In genomic region chr17:74673251-74673650, GRCm38 (mm10) we compare ENCODE assay signal across 9 mouse cellular contexts. TPM values are rescaled to one million over a fixed set of nuclear protein-coding genes. Genes with fewer than 3 reads are reported as not detected.
DNase-seq lines count a peak whose midpoint lies in the region; ATAC-seq lines count a peak whose summit lies in the region.
"Had no signal": no experiment of that assay in that cellular context is flagged by ENCODE, and none has a peak within 500 bp of the region (broad histone marks: within the 10 kb centered on the region; RNA-seq: fewer than 3 reads in every experiment).

No protein-coding gene starts in this region.

- no peak overlapping the region for H3K4me2 ChIP-seq in limb, embryonic 11.5 days (ENCODE audit: low read depth, severe bottlenecking)

- H3K27ac ChIP-seq in limb, embryonic 11.5 days (replicated peaks; ENCODE audit: low read depth, low read length) = no peak overlapping the region
- H3K27ac ChIP-seq in limb, embryonic 10.5 days = no peak overlapping the region
- H3K27ac ChIP-seq: macrophage had no signal

- DNase-seq in cerebellum, adult 8-10 months = peak; percentile 15
- DNase-seq in cerebellum, adult 11-12 months = no peak
- DNase-seq in limb, embryonic 11.5 days (ENCODE audit: low spot score) = peak; percentile 37
- no peak for DNase-seq in limb, embryonic 10.5 days (ENCODE audit: low spot score)
- peak; percentile 56 for DNase-seq in MN1 (ENCODE audit: low spot score)
- DNase-seq in forelimb bud, embryonic 11.5 days (ENCODE audit: low read depth, low spot score) = peak; percentile 45
- DNase-seq in gastrocnemius, postnatal 4 days (ENCODE audit: low spot score in 2 of 2) = no peak

- H3K4me3 ChIP-seq in limb, embryonic 11.5 days (ENCODE audit: low read depth, low read length) = no peak overlapping the region
- H3K4me3 ChIP-seq in limb, embryonic 10.5 days = no peak overlapping the region

- ATAC-seq in limb, embryonic 11.5 days (ENCODE audit: insufficient number of reproducible peaks, low FRiP score, low TSS enrichment, low read depth) = no peak
- ATAC-seq in monocyte, adult 5-6 weeks (replicated peaks; ENCODE audit: insufficient number of reproducible peaks, low FRiP score, low TSS enrichment, poor library complexity, severe bottlenecking) = 0 out of 2 replicates have a peak, but pooled peaks have one; percentile 53

- no peaks in the 10 kb centered on the region for H3K27me3 ChIP-seq in limb, embryonic 11.5 days (ENCODE audit: control insufficient read depth, insufficient read depth, low read length)
- no peaks in the 10 kb centered on the region for H3K27me3 ChIP-seq in limb, embryonic 10.5 days (ENCODE audit: low read depth, poor library complexity, severe bottlenecking)

- H3K9ac ChIP-seq in limb, embryonic 11.5 days (ENCODE audit: low read length) = no peak overlapping the region

- H3K4me1 ChIP-seq in limb, embryonic 11.5 days (ENCODE audit: control insufficient read depth, insufficient read depth, low read length) = no peaks in the 10 kb centered on the region
- no peaks in the 10 kb centered on the region for H3K4me1 ChIP-seq in limb, embryonic 10.5 days

- peaks cover 19% of the 10 kb centered on the region for H3K36me3 ChIP-seq in limb, embryonic 11.5 days (ENCODE audit: control insufficient read depth, insufficient read depth, low read length)
- H3K36me3 ChIP-seq in limb, embryonic 10.5 days = peaks cover 91% of the 10 kb centered on the region

- no peaks in the 10 kb centered on the region for H3K9me3 ChIP-seq in limb, embryonic 11.5 days (ENCODE audit: control insufficient read depth, low read length)
- H3K9me3 ChIP-seq in limb, embryonic 10.5 days (replicated peaks) = no peaks in the 10 kb centered on the region

RNA-seq across cellular contexts. Expression of gene Ttc27, which starts 44.3 kb away (rescaled TPM):
- 29.6 and 31.0 TPM in 2 replicates for polyA plus RNA-seq in limb, embryonic 11.5 days (2014; fragmentation: Nextera tagmentation; extraction: Ambion mirVana)
- polyA plus RNA-seq in limb, embryonic 10.5 days (2016; fragmentation: Nextera tagmentation; extraction: Ambion mirVana) = 31.2 and 31.5 TPM in 2 replicates
- 11.5 to 23.4 TPM (median 16.9 TPM) in 3 replicates for total RNA-seq in monocyte, adult 5-6 weeks (2017)
- 10 to 100 TPM; 11.4 to 13.8 TPM for total RNA-seq in gastrocnemius, postnatal 4 days (2021)

Comparison
In these comparisons a context has a peak if more than half of its experiments do, and no peak if none do; other contexts are left out.
1. DNase-seq: peak in cerebellum, adult 8-10 months (single experiment), limb, embryonic 11.5 days (single experiment), MN1 (single experiment) and forelimb bud, embryonic 11.5 days (single experiment); none in cerebellum, adult 11-12 months (single experiment), limb, embryonic 10.5 days (single experiment) and gastrocnemius, postnatal 4 days (0 of 2).